Mouse (Mus musculus) heart, adult 11 months (tissue): Measurements from ENCODE around the gene Cenpf.

ENCODE experiments used
- DNase-seq: peaks from one replicate; pipeline ENCODE4 v3.0.0; 2022

Cenpf gene

GRCm38 (mm10) chr1:189692442-189692841 is 4.6 kb upstream of the Cenpf start:
- peak; percentile 78 for DNase-seq

DNA sequence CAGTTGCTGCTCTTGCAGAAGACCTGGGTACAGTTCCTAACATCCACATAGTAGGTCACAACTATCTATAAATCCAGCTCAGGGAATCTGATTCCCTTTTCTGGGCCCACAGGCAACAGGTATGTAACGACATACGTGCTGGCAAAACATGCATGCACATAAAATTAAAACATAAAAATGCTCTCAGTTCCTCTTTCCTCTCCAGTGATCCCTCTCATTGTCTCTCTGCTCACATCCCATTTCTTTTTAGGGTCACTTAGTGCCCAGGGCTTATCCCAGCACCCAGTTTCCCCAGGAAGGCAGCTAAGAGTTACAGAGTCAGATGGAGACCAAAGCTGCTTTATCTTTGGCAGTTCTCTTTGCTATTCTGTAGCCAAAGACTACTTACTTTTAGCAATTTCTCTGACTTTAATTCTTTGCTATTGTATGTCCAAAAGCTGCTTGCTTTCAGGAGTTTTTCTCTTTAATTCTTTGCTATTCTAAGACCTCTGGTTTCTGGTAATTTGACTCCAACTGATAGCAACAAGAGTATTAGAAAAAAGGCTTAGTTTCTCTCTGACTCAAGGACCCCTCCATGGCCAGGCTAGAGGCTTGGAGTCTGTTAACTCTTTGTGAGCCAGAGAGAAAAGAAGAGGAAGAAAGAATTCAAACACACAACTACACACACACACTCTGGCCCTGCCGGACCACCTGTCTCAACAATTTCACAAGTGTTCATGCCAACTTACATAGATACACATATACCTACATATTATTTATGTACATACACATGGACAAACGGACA is 1.4 kb upstream of the Cenpf start:
- peak; percentile 61 for DNase-seq

- DNase-seq: no peak
These were observed 483 bp upstream of the Cenpf start for GRCm38 (mm10) chr1:189688388-189688750.

GRCm38 (mm10) chr1:189686025-189686424 is 1.9 kb downstream of the Cenpf start:
- no peak for DNase-seq

DNA sequence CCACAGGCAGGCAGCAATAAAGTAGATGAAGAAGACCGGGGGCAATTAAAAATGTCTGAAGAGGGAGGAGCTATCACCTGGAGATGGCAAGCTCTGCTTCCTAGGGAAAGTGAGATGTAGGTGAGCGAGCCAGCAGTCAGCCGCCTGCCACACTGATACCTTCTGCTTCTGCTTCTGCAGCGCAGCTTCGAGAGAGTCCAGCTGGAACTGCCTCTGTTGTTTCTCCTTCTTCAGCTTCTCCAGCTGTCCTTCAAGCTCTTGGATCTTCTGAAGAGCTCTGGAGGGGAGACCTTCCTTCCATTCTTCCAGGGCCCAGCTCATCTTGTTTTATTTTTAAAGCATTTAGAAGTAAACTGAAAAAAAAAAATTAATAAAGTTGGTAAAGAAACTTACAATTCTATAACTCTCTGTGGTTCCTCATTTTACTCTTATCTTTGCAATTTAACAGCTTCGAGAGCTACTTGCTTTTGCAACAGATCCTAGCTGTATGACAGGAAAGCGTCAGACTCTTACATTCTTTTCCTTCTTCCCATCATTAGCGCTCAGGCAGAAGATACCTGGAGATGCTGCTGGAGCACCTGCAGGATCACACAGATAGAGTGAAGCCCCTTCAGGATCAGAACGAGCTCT is 3.0 kb downstream of the Cenpf start:
- DNase-seq: peak; percentile 68

- DNase-seq: peak; percentile 97
These were observed 8.3 kb downstream of the Cenpf start for GRCm38 (mm10) chr1:189679555-189679954.

- DNase-seq: no peak
These were observed 11.9 kb downstream of the Cenpf start for GRCm38 (mm10) chr1:189675953-189676352.

GRCm38 (mm10) chr1:189675421-189675820 is 12.5 kb downstream of the Cenpf start:
- DNase-seq: no peak

- DNase-seq: peak; percentile 69
These were observed 21.9 kb downstream of the Cenpf start for GRCm38 (mm10) chr1:189665966-189666365.

- DNase-seq: peak; percentile 52
These were observed 23.1 kb downstream of the Cenpf start for GRCm38 (mm10) chr1:189664873-189665144.

GRCm38 (mm10) chr1:189664061-189664872 is 23.6 kb downstream of the Cenpf start:
- peak; percentile 46 for DNase-seq

DNA sequence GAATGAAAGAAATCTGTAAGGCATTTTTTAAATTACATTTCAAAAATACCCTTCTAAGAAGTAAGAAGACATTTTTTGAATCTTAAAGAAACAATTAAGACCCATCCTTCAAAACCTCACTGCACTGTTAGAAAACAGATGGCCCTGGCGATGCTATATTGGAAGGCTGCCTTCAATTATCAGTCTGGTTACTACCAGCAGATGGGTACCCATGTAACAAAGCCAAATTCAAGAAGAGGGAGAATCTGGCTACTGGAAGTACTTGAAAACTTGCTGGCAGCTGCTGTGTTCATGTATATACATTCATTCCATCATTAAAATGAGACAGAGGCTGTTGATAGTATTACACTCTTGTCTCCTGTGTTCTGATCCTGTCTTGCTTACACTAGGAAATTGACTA is 24.4 kb downstream of the Cenpf start:
- no peak for DNase-seq

GRCm38 (mm10) chr1:189661856-189662255 is 26.0 kb downstream of the Cenpf start:
- DNase-seq: no peak

GRCm38 (mm10) chr1:189657406-189657805 is 30.5 kb downstream of the Cenpf start:
- no peak for DNase-seq

DNA sequence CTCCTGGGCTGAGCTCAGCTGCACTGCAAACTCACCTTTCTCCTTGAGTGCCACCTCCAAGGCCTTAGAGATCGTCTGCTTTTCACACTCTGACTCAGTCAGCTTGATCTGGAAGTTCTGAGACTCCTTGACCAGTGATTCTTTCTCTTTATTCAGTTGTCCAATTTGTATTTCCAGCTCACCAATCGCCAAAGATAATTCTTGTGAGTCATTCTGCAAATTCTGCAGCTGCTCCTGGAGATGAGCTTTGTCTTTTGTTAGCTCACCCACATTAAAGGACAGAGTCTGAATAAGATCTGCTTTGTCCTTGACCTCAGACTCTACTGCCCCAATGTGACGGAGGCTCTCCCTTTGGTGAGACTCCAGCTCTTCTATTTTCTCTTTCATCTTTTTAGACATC is 34.1 kb downstream of the Cenpf start:
- peak; percentile 58 for DNase-seq

- DNase-seq: peak; percentile 45
These were observed 41.3 kb downstream of the Cenpf start for GRCm38 (mm10) chr1:189646597-189646996.

- peak; percentile 29 for DNase-seq
These were observed 42.5 kb downstream of the Cenpf start for GRCm38 (mm10) chr1:189645371-189645770.

DNA sequence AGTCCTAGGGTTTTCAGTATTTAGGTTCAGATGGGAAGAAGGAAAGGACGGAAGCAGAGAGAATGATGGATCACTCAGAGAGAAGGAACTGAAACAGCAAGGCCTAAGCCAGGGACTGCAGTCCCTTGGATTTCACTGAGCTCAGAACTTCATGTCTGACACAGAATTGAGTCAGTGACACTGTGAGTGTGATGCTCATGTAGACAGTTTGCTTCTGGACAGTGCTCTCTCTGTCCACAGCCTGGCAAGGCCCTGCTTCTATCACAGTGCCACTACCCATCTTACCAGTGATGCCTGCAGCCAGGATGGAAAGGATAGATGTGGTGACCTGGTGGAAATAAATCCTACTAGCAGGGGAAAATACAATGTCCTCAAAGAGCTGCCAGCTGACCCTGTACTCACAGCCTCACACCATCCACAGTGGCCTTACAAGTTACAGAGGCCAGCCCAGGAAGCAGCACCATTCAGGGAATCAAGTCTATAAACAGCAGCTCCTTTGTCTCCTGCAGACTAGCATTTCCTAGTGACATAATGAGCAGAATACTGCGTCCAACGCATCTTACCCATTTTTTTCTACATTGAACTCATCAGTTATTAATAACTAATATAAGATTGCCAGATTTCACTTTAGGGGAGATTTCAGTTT is 43.1 kb downstream of the Cenpf start:
- DNase-seq: peak; percentile 79

GRCm38 (mm10) chr1:189639581-189639980 is 48.3 kb downstream of the Cenpf start:
- DNase-seq: peak; percentile 73

DNA sequence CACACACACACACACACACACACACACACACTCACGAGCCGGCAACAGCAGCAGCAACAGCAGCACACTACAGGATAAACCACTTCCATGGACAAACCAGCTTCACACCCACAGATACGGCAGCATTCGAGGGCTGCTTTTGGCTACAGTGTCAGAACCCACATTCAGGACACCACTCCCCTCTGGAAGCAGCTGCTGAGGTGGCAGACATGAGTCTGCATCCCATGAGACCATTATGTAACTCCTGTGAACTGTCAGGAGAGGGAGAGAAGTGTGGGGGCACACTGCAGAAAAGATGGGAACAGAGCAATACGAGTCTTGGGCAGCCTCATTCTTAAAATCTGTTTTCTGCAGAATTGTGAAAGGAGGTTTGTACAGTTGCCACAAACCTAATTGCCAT is 54.1 kb downstream of the Cenpf start:
- peak; percentile 86 for DNase-seq

DNA sequence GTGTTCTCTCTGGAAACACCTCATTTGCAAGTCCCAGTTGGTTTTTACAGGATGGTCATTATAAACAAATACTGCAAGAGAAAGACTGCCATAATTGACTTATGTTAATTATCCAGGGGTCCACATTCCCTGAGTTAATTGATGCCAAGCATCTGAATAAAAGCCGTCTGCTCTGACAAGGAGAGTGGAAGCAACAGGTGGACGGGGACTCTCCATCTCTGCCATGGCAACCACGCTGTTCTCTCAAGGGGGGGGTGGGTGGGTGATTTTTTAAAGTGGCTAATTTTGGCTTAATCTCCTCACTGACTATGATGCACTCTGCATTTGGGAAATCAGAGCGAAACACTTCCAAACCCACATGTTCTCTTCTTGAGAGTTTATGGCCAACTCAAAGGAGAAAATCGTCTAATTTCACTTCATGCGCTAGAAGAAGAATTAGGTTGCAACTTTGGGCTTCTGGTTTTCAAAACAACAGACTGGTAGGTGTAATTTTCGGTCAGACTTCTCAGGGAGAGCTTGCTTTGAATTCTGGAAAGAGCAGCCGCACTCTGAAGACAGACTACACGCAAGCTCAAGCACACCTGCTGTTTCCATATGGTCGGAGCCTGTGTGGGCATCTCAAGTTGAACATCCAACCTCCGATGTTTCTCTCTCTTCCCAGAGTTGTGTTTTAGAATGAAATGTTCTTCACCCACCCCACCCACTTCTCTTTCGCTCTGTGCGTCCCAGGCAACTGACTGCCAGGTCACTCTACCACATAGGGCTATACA is 55.8 kb downstream of the Cenpf start:
- peak; percentile 72 for DNase-seq

- peak; percentile 50 for DNase-seq
These were observed 57.9 kb downstream of the Cenpf start for GRCm38 (mm10) chr1:189630026-189630425.
